Mouse (Mus musculus) frontal cortex, postnatal 10 days (tissue): ENCODE data around the gene Triml2.

Experiments
- DNase-seq, 2 experiments: peaks; one replicate each; pipeline ENCODE4 v3.0.0; 2022; ENCODE audit warnings: low spot score in 2 of 2, mixed read lengths in 1 of 2

Gene Triml2

GRCm38 (mm10) chr8:43180054-43180690 lies at the start of gene Triml2:
Gene Triml2 (plus strand): TSS chr8:43180541.
- no peak for DNase-seq

GRCm38 (mm10) chr8:43141386-43141785 lies 39.0 kb upstream of the Triml2 start, which contains the start of gene Triml1:
Gene Triml1 (minus strand): TSS chr8:43141486.
- no peak for DNase-seq

- no peak for DNase-seq
These were observed 31.0 kb upstream of the Triml2 start for GRCm38 (mm10) chr8:43149307-43149706.

DNA sequence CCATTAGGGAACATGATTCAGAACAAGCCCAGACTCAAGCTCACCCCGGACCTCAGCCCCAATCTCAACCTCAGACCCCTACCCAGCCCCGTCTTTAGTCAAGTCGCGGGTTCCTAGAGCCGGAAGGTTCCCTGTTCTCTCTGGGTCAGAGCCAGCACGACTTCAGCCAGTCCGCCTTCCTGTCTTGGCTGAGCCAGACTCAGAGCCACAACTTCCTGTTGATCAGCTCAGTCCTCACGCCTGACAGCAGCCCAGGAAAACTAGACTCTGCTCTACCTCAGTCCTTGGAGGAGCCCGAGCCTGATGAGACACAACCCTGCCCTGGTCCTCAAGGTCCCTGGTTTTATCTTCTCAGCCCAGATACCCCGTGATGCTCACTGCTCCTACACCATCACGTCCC lies 17.1 kb upstream of the Triml2 start:
- no peak for DNase-seq

DNA sequence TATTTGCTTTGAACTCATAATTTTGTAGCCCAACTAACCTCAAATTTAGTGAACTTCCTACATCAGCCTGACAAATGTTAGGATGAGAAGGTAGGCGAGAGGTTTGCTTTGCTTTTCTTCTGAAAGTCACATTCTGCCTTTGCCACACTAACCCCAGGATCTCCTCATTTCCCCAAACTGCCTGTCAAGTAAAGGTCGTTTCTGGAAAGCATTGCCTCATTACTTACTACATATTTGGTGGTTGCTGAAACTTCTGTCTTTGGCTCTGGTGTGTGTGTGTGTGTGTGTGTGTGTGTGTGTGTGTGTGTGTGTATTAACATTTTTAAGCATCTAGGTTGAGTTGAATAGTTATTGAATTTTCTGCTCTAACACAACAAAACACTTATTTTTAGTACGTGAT lies 15.9 kb upstream of the Triml2 start:
- no peak for DNase-seq

GRCm38 (mm10) chr8:43168083-43168482 lies 12.3 kb upstream of the Triml2 start:
- DNase-seq, result no peak

DNA sequence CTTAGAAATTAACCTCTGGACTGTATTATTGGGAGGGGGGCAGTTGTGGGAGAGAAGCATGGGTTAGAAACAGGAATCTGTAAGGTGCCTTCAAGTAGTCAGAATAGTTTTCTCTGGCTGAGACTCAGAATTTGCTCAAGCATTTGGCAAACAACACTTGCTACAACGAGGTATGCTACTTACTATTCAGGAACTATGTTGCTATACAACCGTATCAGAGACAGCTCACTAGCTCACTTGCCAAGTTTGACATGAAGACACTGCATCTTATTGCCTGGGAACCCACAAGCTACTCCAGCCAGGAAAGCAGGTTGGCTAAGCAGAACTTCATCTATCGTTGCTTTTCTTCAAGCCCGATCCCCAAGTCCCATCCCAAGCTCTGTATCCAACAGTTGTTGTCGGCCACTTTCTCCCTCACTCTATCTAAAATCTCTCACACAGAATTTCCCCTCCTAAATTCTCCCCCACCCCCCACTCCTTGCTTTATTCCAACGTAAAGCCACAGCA lies 11.0 kb upstream of the Triml2 start:
- DNase-seq, result no peak

GRCm38 (mm10) chr8:43176766-43177486 lies 3.4 kb upstream of the Triml2 start:
- no peak for DNase-seq

DNA sequence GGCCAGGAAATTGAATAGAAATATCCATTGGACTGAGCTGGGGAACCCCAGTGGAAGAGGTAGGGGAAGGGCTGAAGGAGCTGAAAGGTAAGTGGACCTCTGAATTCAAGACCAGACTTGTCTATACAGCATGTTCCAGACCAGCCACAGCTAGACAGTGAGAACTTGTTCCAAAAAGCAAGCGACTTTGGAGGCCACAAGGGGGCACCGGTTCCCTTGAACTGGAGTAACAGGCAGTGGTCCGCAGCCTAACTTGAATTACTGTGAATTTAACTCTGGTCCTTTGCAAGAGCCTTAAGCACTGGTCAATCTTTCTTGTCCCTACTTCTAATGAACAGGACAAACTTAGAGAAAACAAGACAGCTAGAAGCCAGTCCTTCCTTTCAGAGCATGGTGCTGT lies 2.1 kb upstream of the Triml2 start:
- no peak for DNase-seq

DNA sequence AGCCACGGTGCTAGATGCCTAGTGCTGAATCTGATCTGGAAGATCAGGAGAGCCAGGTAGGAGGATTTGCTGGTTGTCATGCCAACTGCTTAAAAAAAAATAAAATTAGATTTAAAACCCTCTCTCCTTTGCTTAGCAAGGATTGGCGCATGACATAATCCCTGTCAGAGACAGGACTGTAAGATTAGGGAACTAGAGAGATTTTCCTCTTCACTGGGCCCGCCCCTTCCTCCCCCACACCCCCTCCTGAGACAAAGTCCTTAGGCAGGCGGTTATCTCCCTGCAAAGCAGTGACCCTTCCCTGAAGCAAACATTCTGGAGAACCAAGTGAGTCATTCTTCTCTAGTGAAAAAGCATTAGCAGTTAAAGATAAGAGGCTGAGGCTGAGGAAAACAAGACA lies 1.2 kb upstream of the Triml2 start:
- DNase-seq, result no peak

GRCm38 (mm10) chr8:43182281-43182680 lies 1.9 kb downstream of the Triml2 start:
- no peak for DNase-seq

DNA sequence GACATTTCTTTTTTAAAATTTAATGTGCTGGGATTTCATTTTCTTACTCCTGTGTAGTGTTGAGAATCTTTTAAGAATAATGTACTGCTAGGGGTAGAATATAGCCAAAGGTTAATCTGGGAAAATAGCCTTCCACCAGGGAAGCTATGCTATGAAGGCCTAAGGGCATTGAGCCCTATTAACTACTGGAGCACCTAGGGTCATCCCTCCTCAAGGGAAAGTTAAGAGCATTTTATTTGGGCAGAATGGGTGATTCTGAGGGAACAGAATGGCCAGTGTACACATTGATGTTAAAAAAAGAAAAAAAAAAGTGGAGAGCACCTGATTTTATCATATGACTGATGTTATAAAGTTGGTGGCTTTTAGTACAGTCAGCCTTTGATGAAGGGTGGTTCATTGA lies 35.2 kb downstream of the Triml2 start:
- no peak for DNase-seq

DNA sequence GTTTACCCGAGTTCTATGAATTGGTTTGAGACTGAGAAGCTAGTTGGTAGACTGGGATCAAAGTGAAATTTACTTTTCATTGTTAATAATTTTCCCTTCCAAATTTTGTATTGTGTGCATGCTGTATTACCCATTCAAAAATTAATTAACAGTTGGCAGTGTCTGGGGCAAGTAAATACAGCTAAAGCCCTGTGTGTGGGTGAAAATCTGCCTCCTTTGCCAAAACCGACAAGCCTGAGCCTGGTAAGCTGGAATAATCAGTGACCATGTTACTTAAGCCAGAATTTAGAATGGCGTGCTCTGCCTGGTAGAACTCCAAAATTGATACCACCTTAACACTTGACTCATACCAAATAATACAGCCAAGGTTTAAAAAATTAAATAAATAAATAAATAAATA lies 63.0 kb downstream of the Triml2 start:
- no peak for DNase-seq
